Mouse (Mus musculus): ENCODE results near the gene Gpsm2.

Gpsm2 gene

GRCm38 (mm10) chr3:108722036-108722872, at the start of gene Gpsm2:
Gpsm2 (minus strand) TSS chr3:108722309.
- in situ Hi-C loops (cut with MboI; ENCODE audit: low sequenced_read_pairs) = no loop called here

GRCm38 (mm10) chr3:108770725-108771368, 48.7 kb upstream of the Gpsm2 start:
- in situ Hi-C loops (cut with MboI; ENCODE audit: low sequenced_read_pairs) = loop anchor here (10.0 kb wide), 1 partner anchor 134 kb away; no protein-coding TSS in a partner anchor

- in situ Hi-C loops (cut with MboI; ENCODE audit: low sequenced_read_pairs) = no loop called here
Observed at GRCm38 (mm10) chr3:108769547-108769946, 47.4 kb upstream of the Gpsm2 start.

GRCm38 (mm10) chr3:108767416-108767815, 45.3 kb upstream of the Gpsm2 start:
- in situ Hi-C loops (cut with MboI; ENCODE audit: low sequenced_read_pairs) = no loop called here

- in situ Hi-C loops (cut with MboI; ENCODE audit: low sequenced_read_pairs) = no loop called here
Observed at GRCm38 (mm10) chr3:108766943-108767342, 44.8 kb upstream of the Gpsm2 start.

- in situ Hi-C loops (cut with MboI; ENCODE audit: low sequenced_read_pairs) = no loop called here
Observed at GRCm38 (mm10) chr3:108765476-108765875, 43.4 kb upstream of the Gpsm2 start.

GRCm38 (mm10) chr3:108764976-108765375, 42.9 kb upstream of the Gpsm2 start:
- in situ Hi-C loops (cut with MboI; ENCODE audit: low sequenced_read_pairs) = no loop called here

- in situ Hi-C loops (cut with MboI; ENCODE audit: low sequenced_read_pairs) = no loop called here
Observed at GRCm38 (mm10) chr3:108763691-108764090, 41.6 kb upstream of the Gpsm2 start.

GRCm38 (mm10) chr3:108762597-108763111, 40.5 kb upstream of the Gpsm2 start:
- in situ Hi-C loops (cut with MboI; ENCODE audit: low sequenced_read_pairs) = no loop called here

- in situ Hi-C loops (cut with MboI; ENCODE audit: low sequenced_read_pairs) = no loop called here
Observed at GRCm38 (mm10) chr3:108759566-108760420, 37.7 kb upstream of the Gpsm2 start.

GRCm38 (mm10) chr3:108757570-108757969, 35.5 kb upstream of the Gpsm2 start:
- in situ Hi-C loops (cut with MboI; ENCODE audit: low sequenced_read_pairs) = no loop called here

GRCm38 (mm10) chr3:108756131-108756530, 34.0 kb upstream of the Gpsm2 start:
- in situ Hi-C loops (cut with MboI; ENCODE audit: low sequenced_read_pairs) = no loop called here

GRCm38 (mm10) chr3:108755542-108755941, 33.4 kb upstream of the Gpsm2 start:
- in situ Hi-C loops (cut with MboI; ENCODE audit: low sequenced_read_pairs) = no loop called here

GRCm38 (mm10) chr3:108754541-108754940, 32.4 kb upstream of the Gpsm2 start:
- in situ Hi-C loops (cut with MboI; ENCODE audit: low sequenced_read_pairs) = no loop called here

- in situ Hi-C loops (cut with MboI; ENCODE audit: low sequenced_read_pairs) = no loop called here
Observed at GRCm38 (mm10) chr3:108751691-108752090, 29.6 kb upstream of the Gpsm2 start.

- in situ Hi-C loops (cut with MboI; ENCODE audit: low sequenced_read_pairs) = no loop called here
Observed at GRCm38 (mm10) chr3:108751061-108751460, 29.0 kb upstream of the Gpsm2 start.

- in situ Hi-C loops (cut with MboI; ENCODE audit: low sequenced_read_pairs) = no loop called here
Observed at GRCm38 (mm10) chr3:108744060-108744459, 22.0 kb upstream of the Gpsm2 start.

- in situ Hi-C loops (cut with MboI; ENCODE audit: low sequenced_read_pairs) = no loop called here
Observed at GRCm38 (mm10) chr3:108739045-108739708, 17.1 kb upstream of the Gpsm2 start, which contains the start of gene Aknad1. Aknad1 (plus strand) TSS chr3:108739658.

GRCm38 (mm10) chr3:108737761-108738160, 15.7 kb upstream of the Gpsm2 start:
- in situ Hi-C loops (cut with MboI; ENCODE audit: low sequenced_read_pairs) = no loop called here

- in situ Hi-C loops (cut with MboI; ENCODE audit: low sequenced_read_pairs) = no loop called here
Observed at GRCm38 (mm10) chr3:108730316-108730715, 8.2 kb upstream of the Gpsm2 start.

Measured in CH12F3 (cell line).